Mouse (Mus musculus): Measurements from ENCODE around the gene Ly6g6e.
"Not testable (repeated sequence)": the region's sequence is repeated elsewhere in the genome, so short reads cannot be mapped to it uniquely, and the experiment has no call there.

Ly6g6e gene

GRCm38 (mm10) chr17:35076507-35077176 is at the start of gene Ly6g6e:
Gene Ly6g6e (plus strand): TSS chr17:35076902.
- DNase-seq (ENCODE audit: low spot score): no peak

GRCm38 (mm10) chr17:35027277-35028068 is 49.2 kb upstream of the Ly6g6e start, which contains the start of gene Sapcd1:
Gene Sapcd1 (minus strand): TSS chr17:35028016.
- no peak for DNase-seq (ENCODE audit: low spot score)

- no peak for DNase-seq (ENCODE audit: low spot score)
Observed at GRCm38 (mm10) chr17:35028315-35028714, 48.4 kb upstream of the Ly6g6e start.

- no peak for DNase-seq (ENCODE audit: low spot score)
Observed at GRCm38 (mm10) chr17:35029691-35030532, 46.8 kb upstream of the Ly6g6e start.

- no peak for DNase-seq (ENCODE audit: low spot score)
Observed at GRCm38 (mm10) chr17:35031272-35031671, 45.4 kb upstream of the Ly6g6e start.

GRCm38 (mm10) chr17:35031880-35032279 is 44.8 kb upstream of the Ly6g6e start:
- no peak for DNase-seq (ENCODE audit: low spot score)

- no peak for DNase-seq (ENCODE audit: low spot score)
Observed at GRCm38 (mm10) chr17:35032323-35032870, 44.3 kb upstream of the Ly6g6e start.

- not testable (repeated sequence) for DNase-seq (ENCODE audit: low spot score)
Observed at GRCm38 (mm10) chr17:35033703-35034102, 43.0 kb upstream of the Ly6g6e start.

- DNase-seq (ENCODE audit: low spot score): no peak
Observed at GRCm38 (mm10) chr17:35034896-35035295, 41.8 kb upstream of the Ly6g6e start.

GRCm38 (mm10) chr17:35039121-35039873 is 37.4 kb upstream of the Ly6g6e start:
- DNase-seq (ENCODE audit: low spot score): no peak

GRCm38 (mm10) chr17:35043794-35044193 is 32.9 kb upstream of the Ly6g6e start:
- no peak for DNase-seq (ENCODE audit: low spot score)

GRCm38 (mm10) chr17:35044904-35045806 is 31.5 kb upstream of the Ly6g6e start:
- no peak for DNase-seq (ENCODE audit: low spot score)

GRCm38 (mm10) chr17:35045807-35046680 is 30.7 kb upstream of the Ly6g6e start:
- no peak for DNase-seq (ENCODE audit: low spot score)

GRCm38 (mm10) chr17:35046681-35047455 is 29.8 kb upstream of the Ly6g6e start, which contains the start of gene Msh5:
Gene Msh5 (minus strand): TSS chr17:35046745.
- peak; percentile 94 for DNase-seq (ENCODE audit: low spot score)

- DNase-seq (ENCODE audit: low spot score): no peak
Observed at GRCm38 (mm10) chr17:35047688-35048087, 29.0 kb upstream of the Ly6g6e start.

- DNase-seq (ENCODE audit: low spot score): peak; percentile 42
Observed at GRCm38 (mm10) chr17:35048149-35048931, 28.4 kb upstream of the Ly6g6e start.

GRCm38 (mm10) chr17:35048932-35049440 is 27.7 kb upstream of the Ly6g6e start:
- DNase-seq (ENCODE audit: low spot score): no peak
